Mouse (Mus musculus) common myeloid progenitor, adult 5-6 weeks (primary cell): ENCODE results near the gene Ikbkg. TPM values are rescaled to one million over a fixed set of nuclear protein-coding genes. Genes with fewer than 3 reads are reported as not detected.
"Not testable (repeated sequence)": the region's sequence is repeated elsewhere in the genome, so short reads cannot be mapped to it uniquely, and the experiment has no call there.

Experiments
- ATAC-seq: replicated peaks from 2 replicates; pipeline ENCODE4 v1.8.0; 2016; ENCODE audit warnings: low read depth, mild to moderate bottlenecking, moderate TSS enrichment, inconsistent platforms; ENCODE audit not compliant: poor library complexity, severe bottlenecking
- total RNA-seq: library from RNA; stranded (forward); fragments of 200-1000, 187-1606 nt; gene quantifications from 2 replicates; pipeline ENCODE4 v1.2.3, GENCODE M21; 2017

Gene Ikbkg
- total RNA-seq, 1 experiment from 2014 or later: 28.0 TPM

DNA sequence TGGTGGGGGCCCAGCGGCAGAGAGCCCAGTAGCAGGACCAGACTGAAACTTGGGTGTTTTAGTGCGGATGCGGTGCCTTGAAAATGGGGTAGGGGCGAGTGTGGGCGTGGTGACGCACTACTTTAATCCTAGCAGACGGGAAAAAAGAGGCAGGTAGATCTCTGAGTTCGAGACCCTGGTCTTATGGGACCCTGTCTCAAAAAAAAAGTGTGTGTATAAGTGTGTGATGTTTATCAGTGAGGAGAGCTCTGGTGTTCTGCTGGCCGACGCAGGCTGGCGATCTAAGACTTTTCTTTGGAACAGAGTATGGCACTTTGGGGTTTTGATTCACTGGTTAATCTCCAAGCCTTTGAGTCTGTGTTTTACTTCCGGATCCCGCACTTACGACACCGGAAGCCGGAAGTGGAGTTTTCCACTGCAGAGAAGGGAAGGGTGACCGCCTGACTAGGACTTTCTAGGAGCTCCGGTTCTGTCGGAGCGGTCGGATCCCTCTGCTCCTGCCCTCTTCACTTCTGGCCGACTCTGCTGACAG is 36.3 kb downstream of the Ikbkg start:
- ATAC-seq: peak; percentile 55

DNA sequence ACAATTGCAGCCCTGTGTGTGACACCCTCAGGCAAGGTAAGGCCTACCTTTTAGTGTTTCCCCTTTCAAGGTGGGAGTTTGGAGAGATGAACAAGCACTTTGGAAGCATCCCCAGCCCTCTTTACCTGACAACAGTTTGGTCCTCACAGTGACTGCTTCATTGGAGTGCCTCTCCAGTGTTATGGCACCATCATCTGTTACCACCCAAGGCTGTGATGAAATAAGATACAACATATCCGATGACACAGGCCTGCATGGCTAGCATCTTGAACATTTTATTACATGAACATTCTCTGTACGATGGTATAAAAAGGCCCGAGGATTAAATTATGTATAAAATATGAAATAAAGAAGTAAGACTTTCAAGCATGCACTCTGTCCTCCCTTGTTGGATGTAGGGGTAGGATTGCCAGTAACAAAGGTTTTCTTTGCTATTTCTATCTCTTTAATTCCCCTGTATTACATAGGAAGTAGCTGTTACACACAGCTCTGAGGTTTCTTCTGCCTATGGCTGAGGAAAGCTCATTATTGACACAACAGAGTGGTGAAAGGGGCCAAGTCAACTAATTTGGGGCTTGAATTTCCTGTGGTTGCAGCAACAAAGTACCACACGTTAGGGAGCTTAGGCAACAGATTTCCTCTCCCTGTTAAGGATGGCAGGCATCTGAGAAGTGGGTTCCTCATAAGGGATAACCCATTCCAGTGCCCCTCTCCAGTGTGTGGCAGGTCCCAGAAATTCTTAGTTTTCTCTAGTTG is 58.2 kb downstream of the Ikbkg start:
- peak; percentile 65 for ATAC-seq

- ATAC-seq: peak; percentile 72; the same call in 1 of the 2 replicates
Measured at GRCm38 (mm10) chrX:74452773-74453172, 59.7 kb downstream of the Ikbkg start.

GRCm38 (mm10) chrX:74481349-74481885 is 88.3 kb downstream of the Ikbkg start, which contains the start of gene Gm6880:
Gene Gm6880 (minus strand): TSS chrX:74481399.
- not testable (repeated sequence) for ATAC-seq

DNA sequence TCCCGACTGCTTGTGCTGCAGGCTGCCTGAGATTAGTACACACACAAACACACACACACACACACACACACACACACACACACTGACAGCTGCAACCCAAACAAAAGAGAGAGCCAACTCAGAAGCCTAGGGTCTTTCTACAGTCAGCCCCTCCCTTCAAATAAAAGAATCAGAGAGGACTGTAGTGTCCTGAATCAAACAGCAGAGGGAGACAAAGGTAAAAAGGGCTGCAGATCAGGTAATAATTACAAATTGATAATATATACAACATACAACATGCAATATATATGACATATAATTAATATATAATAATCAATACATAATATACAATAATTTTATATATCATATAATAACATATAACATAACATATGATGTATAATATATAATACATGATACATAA is 104.0 kb downstream of the Ikbkg start:
- ATAC-seq: no peak

Other genes starting within 250 kb of the Ikbkg start
- not detected in 2 replicates for gene Tex28, start 225.5 kb upstream of the Ikbkg start, total RNA-seq
- gene Tktl1, start 216.0 kb upstream of the Ikbkg start, total RNA-seq: not detected in 2 replicates
- 400 and 472 TPM in 2 replicates for gene Flna, start 143.5 kb upstream of the Ikbkg start, total RNA-seq
- 90.2 and 104 TPM in 2 replicates for gene Emd, start 138.6 kb upstream of the Ikbkg start, total RNA-seq
- 1,474 and 1,557 TPM in 2 replicates for gene Rpl10, start 122.5 kb upstream of the Ikbkg start, total RNA-seq
- 26.1 and 34.3 TPM in 2 replicates for gene Taz, start 111.4 kb upstream of the Ikbkg start, total RNA-seq
- gene Dnase1l1, start 111.0 kb upstream of the Ikbkg start, total RNA-seq: 9.8 and 26.6 TPM in 2 replicates
- 81.6 and 153 TPM in 2 replicates for gene Atp6ap1, start 96.2 kb upstream of the Ikbkg start, total RNA-seq
- 29.7 and 35.3 TPM in 2 replicates for gene Gdi1, start 88.3 kb upstream of the Ikbkg start, total RNA-seq
- 41.7 and 54.4 TPM in 2 replicates for gene Fam50a, start 80.3 kb upstream of the Ikbkg start, total RNA-seq
- 0.92 and 1.2 TPM in 2 replicates for gene Plxna3, start 64.2 kb upstream of the Ikbkg start, total RNA-seq
- gene Lage3, start 39.7 kb upstream of the Ikbkg start, total RNA-seq: 22.4 and 30.6 TPM in 2 replicates
- gene Ubl4a, start 20.1 kb upstream of the Ikbkg start, total RNA-seq: 15.4 and 17.2 TPM in 2 replicates
- 9.0 and 17.0 TPM in 2 replicates for gene Slc10a3, start 19.9 kb upstream of the Ikbkg start, total RNA-seq
- 12.0 and 12.7 TPM in 2 replicates for gene Fam3a, start within 50 bp of the Ikbkg start, total RNA-seq
- 51.4 and 63.2 TPM in 2 replicates for gene G6pdx, start 35.9 kb downstream of the Ikbkg start, total RNA-seq
- gene Gm6880, start 88.1 kb downstream of the Ikbkg start, total RNA-seq: not detected in 2 replicates
- gene Olfr1326-ps1, start 181.6 kb downstream of the Ikbkg start, total RNA-seq: not detected in 2 replicates
- gene Olfr1325, start 199.4 kb downstream of the Ikbkg start, total RNA-seq: not detected in 2 replicates